Mouse (Mus musculus) right cerebral cortex, postnatal 36 days (tissue): ENCODE measurements around the gene Tmem9.

Experiments
- DNase-seq, 2 experiments: peaks; one replicate each; pipeline ENCODE4 v3.0.0; 2022; ENCODE audit warnings: low spot score in 2 of 2, mixed read lengths in 1 of 2

Tmem9 gene

DNA sequence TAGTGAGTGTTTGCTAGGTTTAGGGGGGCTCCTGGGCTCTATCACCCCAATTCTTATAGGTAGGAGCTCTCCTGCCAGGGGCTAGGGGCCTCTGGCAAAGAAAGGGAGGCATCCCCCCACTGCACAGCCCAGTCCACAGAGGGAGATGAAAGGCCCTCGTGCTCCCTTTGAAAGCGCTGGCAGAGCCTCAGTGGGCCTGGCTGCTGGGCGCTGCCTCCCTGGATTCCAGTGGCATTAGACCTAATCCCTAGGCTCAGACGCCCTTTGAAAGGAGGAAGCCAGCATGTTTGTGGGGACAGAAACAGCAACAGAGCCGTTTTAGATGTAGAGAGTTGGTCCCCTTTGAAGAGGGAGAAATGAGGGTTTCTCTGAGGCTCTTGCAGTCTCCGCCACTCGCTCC, 22.3 kb downstream of the Tmem9 start:
- no peak for DNase-seq

DNA sequence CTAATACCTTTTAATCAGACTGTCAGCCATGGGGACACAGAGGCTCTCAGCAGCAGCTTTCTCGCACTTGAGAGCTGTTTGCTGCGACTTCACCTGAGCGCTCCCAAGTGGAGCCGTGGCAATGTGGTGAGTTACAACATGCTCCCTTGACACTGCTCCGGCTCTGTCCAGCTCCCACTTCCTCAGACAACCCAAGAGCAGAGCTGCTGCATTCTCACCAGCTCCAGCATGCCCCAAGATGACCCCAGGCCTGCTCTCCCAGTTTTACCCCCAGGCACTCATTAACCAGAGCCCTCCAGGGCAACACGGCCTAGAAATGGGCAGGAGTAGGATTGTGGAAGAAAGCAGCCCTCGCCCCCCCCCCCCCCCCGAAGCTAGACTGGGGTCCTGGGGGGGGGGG, 23.7 kb downstream of the Tmem9 start:
- DNase-seq, result no peak

DNA sequence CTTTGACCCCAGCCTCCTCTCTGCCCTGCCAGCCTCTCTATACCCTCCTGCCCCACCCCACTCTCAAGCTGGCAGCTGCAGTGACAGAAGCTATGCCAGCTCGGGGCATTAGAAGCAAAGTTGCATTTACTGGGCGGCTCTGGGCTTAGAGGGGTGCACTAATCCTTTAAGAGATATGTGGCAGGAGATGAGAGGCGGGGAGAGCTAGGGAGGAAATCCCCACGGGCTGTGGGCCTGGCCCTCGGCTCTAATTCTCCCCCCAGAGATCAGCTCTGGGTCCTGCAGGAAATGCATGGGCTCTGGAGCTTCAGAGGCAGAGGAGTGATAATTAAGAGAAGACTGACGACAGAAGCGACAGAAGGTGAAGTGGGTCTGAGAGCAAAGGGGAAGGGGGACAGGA, 25.0 kb downstream of the Tmem9 start:
- DNase-seq, result no peak

DNA sequence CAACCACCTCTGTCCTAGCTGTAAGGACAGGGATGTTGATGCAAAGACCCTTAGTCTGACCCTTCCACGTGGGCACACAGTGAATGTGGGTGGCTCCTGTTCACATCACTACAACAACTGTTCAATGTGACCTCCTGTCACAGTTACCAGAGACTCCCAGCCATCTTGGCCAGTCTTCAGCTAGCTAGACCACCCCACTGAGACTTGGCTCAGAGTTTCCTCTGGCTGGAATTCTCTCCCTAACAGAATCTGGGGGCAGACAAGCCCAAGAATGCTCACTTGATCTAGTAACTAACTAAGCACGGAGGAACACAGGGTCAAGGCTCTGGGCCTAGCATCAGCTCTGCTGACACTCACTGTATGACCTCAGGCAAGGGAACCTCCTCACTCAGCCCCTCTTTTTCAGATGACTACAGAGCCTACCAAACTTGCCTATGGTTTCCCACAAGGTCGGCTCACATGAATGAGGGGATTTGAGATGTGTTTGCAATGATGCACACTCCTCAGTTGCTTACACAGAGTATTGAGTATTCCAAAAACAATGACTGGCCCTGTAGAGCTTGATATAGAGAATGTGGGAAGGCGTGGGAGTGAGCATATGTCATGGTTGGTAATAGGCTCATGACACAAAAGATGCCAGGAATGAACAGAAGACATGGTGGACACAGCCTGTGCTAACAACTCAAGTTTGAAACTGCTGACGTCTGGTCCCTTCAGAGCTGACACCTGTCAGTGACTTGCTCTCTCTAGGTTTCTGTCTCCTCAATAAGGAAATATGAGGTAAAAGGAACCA, 31.0 kb downstream of the Tmem9 start:
- peak in 1 of 2 experiments; percentile 53 for DNase-seq

DNA sequence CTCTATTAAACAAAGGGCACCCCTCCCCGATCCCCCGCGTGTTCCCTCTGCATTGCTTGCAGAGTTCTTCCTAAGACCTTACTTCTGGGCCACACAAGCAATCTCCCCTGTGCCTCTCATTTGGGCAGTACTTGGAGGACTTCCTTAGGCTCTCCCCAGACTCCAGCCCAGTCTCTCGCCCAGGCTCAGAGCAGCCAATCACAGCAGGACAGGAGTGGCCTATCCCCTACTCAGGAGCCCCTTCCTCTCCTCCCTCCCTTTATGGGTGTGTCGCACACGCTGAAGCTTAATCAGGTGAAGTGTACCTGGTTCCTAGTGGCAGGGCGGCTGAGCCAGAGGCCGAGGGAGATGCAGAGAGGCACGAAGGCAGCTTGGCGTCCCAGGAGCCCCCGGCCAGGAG, 32.5 kb downstream of the Tmem9 start:
- DNase-seq, result no peak

DNA sequence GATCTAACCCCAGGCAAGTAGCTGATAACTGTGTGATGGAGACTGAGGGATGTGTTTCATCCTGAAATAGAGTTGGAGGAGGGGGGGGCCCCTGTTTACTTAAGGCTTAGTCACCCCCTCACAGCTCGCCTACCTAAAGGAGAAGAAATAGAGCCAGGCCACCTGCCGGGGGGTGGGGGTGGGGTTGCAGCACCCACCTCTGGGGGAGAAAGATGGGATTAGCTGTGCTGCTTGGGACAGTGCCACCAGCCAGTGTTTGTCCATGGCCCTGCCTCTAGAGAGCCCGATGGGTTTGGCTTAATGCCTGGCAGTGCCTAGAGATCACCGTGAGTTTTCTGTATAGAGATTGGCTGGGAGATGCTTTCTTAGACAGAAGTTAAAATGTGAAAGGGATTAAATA, 32.9 kb downstream of the Tmem9 start:
- no peak for DNase-seq

DNA sequence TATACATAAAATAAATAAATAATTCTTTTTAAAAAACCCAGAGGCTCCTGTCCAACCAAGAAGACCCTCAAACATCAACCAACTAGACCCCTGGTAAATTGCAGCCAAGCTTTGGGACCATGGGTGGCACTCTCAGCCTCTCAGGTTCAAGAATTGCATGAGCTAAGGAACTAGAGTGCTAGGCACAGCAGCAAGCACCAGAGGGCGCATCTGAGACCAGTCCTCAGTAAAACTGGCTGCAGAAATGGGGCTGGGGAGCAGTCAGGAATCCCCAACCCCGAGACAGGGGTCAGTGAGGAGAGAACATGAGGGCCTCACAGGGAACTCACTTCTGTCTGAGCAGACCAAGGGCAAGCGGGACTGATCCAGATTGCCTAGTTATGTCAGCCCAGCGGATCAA, 37.8 kb downstream of the Tmem9 start:
- peak in 1 of 2 experiments; percentile 58 for DNase-seq

DNA sequence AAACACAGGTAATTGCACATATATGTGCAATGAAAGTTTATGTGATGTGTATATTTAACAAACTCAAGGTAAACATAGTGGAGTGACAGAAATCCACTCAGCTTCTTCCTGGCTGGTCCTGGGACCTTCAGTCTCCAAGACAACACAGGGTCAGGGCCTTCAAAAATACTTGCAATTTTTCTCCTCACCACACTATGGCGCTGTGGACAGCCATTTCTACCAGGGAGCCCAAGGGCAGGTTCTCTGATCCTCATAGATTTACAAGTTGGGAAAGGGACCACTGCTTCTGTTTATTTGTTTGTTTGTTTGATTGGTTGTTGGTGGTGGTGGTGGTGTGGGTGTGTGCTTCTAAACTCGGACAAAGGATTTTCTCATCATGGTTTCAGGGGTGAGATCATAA, 39.5 kb downstream of the Tmem9 start:
- no peak for DNase-seq

DNA sequence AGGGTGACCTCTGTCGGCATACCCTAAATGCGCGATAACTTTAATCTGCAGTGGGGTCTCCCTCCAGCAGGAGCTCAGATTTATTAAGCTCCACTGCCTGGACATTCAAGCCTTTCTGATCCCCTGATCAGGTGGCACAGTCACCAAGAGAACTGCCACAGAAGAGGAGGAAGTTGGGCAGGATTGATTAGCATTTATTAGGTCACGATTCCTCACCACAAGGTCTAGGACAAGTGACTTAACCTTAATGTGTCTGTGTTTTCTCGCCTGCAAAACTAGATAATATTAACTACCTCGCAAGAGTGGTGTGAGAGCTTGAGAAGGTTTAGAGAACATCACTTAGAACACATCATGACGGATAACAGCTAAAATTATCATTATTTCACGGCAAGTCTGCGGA, 39.9 kb downstream of the Tmem9 start:
- no peak for DNase-seq

DNA sequence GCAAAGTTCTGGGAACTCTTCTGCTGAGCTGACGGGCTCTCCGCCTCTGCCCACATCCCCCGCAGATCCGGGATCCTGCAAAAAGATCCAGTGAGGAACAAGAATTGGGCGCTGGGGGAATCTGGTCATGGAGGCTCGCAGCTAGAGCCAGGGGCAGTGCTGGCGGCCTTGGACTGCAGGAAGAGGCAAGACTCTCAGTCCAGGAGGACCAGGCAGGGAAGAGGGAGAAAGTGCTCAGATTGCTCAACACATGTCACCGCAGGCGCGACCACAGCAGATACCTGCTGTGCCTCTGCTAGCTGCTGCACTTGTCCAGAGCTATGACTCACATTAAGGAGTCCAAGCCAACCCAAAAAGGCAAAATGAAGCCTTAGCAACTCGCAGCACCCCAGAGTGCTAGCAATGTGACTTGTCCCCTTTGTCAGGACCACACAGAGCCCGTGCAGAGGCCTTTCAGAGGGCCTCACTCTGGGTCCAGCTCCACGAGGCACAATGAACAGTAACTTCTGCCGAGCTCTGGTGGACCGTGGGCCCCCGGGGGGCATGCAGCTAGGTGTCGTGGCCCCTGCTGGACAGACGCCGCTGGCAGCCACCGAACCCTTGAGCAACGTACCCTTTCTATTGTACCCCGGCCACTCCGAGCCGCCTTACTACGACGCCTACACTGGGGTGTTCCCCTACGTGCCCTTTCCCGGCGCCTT, 42.5 kb downstream of the Tmem9 start, which contains the start of gene Ascl5:
TSS of gene Ascl5 (plus strand) at position 493 of the 701 bp plus-strand sequence.
- DNase-seq, result no peak

DNA sequence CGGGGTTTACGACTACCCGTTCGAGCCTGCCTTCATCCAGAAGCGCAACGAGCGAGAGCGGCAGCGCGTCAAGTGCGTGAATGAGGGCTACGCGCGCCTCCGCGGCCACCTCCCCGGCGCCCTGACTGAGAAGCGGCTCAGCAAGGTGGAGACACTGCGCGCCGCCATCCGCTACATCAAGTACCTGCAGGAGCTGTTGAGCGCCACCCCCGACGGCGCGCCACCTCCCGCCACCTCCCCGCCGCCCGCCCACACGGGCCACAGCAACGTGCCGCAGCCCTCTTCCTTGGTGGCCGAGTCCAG, 43.0 kb downstream of the Tmem9 start:
- no peak for DNase-seq

DNA sequence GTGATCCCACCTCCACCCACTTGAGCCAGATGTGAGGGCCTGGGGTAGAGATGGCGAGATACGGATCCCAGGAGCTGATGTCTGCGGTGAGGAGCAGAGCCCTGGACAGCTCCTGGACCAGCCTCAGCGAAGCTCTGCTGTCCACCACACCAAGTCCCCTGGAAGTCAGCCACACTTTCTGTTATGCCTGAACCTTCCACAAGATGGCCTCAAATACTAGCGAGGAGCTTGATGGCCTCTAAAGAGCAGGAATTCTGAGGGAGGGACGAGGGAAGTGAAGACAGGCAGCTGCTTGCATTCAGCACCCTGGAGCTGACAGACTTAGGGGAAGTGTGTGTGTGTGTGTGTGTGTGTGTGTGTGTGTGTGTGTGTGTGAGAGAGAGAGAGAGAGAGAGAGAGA, 43.5 kb downstream of the Tmem9 start:
- DNase-seq, result peak; percentile 62 to 71

DNA sequence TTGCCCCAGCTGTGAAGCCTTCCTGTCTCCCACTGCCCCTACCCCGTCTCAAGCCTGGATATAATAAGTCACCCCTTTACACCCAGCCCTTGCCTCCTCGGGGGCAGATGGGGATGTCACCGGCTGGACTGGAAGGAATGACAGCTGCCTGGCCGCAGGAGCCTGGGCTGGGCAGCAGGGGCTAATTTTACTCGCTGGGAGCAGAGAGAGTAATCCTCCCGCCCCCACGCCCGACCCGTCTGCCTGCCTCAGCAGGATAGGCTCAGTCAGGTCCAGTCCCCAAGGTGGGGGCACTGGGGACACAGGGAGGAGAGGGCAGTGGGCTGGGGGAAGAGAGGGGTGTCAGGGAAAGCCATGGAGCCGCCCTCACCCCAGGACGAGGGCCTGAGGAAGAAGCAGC, 44.6 kb downstream of the Tmem9 start, which contains the start of gene Cacna1s:
TSS of gene Cacna1s (plus strand) at position 204 of the 400 bp plus-strand sequence.
- no peak for DNase-seq

DNA sequence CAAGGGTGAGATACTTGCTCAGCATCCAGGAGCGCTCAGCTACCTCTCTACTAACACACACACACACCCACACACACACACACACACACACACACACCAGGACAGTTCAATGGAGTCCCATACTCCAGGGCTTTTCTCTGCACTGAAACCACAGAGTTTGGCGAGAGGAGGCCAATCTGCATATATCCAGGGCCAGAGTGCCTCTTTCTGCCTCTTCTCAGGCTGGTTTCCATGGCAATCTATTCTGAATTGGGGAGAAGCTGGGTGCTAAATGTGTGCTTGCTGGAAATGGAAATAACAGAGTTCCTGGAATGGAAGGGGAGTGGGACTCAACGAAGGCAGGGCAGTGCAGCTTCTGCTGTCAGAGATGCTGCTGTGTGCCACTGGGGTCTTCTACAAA, 47.8 kb downstream of the Tmem9 start:
- DNase-seq, result peak; percentile 60 to 78

DNA sequence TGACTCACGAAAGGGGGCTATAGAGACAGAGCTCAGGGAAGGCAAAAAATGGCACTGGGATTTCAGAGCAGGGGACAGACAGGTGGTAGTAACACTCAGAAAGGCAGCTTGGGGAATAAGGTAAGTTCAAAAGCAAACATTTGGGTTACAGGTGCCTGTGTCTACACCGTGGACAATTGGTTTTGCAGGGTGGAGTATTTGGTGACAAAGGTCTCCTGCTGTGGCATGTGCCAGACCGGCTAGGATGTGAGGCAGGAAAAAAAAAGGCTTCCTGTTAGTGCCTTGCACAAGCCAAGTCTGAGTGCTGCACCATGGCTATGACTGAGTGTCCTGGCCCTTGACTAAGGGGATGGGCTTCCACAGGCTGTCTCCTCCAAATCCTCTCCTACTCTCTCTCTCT, 50.6 kb downstream of the Tmem9 start:
- DNase-seq, result no peak

DNA sequence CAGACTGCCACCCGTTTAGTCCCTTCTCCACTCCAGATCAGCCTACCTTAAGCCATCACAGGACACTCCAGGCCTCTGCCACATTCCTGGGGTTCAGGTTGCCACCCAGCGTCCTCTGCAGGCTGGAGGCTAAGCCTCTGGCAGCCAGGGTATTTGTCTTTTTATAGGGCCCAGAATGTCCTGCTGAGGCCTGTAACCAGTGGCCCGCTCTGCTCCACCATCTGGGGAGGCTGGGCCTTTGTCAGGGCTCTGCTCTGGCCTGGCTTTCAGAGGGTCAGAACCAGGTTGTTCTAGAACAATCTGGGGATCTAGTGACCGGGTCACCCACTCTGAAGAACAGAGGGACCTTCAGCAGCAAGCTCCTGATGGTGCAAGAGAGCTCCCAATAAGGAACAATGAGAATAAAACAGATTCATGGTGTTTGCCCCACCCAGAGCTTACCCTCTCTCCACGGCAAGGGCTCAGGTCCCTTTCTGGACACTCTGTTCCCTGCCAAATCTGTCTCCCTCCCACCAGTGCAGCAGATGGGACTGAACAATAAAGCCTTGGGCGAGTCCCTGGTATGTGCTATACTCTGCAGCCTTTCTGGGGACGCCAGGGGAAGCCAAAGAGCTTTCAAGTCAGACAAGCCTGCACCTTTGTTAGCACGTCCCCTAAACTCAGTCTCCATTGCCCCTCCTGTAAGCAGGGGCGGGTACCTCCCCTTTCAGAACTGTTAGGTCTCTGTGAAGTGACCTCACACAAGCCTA, 53.3 kb downstream of the Tmem9 start:
- peak; percentile 80 to 82 for DNase-seq

DNA sequence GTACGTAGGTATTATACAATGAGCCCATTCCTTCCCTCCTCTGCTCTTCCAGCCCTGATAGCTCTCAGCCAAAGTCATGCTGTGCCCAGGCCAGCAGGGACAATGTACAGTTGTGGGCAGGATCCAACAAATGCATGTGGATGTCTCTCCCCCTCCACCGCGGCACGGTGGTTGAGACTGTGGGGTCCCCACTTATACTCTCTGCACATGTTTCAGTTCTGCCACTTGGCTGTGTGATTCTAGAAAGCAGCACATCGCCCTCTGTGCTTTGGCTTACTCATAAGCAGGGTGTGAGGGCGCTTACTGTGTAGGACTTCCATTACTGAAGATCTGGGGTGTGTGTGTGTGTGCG, 53.8 kb downstream of the Tmem9 start:
- no peak for DNase-seq

DNA sequence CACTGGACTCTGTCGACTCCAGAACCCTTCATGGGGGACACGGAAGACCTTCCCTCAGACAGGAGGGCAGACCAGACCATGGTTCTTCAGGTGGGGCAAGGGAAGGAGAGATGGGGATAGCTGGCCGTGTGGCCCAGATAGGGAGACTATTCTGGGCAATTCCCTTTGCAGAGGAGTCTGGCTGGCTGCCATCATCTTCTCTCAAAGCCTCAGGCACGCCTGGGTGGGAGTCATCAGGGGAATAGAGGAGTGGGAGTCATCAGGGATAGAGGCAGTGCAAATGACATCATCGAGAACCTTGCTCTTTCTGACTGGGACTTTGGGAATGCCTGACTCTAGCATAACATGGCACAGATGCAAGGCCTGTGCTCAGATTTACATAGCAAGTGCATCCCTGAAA, 56.0 kb downstream of the Tmem9 start:
- peak in 1 of 2 experiments; percentile 44 for DNase-seq

DNA sequence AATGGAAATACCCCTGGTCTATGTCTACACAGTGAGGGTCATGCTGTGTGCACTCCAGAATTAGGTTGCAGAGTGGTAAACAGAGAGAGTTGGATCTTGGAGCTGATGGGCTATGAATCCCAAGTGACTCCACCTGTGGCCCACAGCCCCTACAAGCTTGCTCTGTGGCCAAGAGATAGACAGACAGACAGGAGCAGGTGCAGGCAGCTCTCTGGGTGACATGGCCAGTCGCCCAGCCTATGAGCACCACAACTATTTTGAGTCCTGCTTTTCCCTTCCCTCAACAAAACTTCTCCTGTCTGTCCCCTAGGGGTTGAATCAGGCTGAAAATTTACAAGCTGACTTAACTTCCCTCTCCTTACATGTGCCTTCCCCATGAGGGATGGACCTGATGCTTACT, 58.7 kb downstream of the Tmem9 start:
- no peak for DNase-seq

DNA sequence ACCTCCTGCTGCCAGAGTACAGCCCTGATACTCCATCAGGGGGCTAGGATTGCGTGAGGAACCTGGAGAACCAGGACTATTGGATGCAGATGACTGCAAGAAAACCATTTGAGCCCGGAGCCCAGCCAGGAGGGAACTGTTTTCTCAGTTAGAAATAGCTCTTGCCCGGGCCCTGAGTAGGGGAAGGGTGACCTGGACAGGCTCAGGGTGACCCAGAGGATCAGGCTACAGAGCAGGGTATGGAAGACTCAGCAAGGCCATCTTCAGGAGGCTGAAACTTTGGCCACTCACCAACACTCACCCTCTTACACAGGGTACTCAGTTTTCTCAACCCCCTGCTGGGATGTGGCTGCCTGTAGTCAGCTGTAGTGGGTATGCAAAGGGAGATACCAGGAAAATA, 59.6 kb downstream of the Tmem9 start:
- DNase-seq, result no peak

DNA sequence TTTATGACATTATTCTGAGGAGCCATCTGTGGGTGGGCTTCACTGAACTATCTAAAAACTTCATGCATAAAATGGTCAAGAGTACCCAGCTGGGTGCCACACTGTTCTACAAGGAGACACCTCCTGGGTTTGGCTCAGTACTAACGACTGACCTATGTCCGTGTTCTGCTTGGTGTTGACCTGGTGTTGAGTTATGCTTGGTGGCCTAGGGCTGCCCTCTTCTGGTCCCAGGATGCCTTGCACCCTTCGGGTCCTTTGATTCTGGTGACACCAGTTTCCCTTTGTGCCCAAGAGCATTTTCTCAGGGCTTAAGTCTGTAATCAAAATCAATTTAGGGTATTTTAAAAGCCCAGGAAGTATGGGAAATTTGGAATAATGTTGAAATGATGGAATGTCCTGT, 68.1 kb downstream of the Tmem9 start:
- no peak for DNase-seq

DNA sequence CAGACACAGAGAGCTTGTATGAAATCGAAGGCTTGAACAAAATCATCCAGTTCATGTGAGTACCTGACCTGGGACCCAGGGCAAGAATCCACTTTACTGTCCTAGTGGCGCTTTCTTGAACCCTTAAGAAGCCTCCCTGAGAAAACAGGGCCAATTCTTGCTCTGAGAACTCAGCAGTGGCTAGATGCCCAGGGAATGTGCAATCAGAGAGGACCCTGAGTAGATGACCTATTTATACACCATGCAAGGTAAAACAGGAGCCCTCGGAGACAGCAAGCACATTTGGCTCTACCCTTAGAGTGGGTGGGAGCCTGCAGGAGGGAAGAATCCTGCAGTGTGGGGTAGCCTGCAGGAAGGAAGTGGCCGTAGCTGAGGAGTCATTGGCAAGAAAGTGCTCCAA, 69.7 kb downstream of the Tmem9 start:
- DNase-seq, result no peak

DNA sequence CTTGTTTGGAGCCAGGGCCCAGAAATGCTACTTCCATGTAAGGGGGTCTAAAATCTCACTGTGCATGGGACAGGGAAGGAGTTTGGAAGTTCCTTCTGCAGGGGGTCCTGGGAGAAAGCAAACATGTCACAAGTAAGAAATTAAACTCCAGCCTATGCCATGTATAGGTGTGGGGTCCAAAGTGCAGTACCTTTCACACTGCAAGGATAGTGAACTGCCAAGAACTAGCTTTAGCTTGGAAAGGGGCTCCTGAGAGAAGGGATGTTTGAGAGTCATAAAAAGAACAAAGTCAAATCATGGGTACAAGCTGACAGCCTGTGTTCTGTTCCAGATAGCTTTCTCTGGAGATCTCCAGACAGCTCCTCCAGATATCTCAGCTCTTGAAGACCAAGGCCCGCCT, 73.2 kb downstream of the Tmem9 start:
- DNase-seq, result no peak
